Mouse (Mus musculus) liver, embryonic 11.5 days (tissue): ENCODE data around the gene Aff4. TPM values are rescaled to one million over a fixed set of nuclear protein-coding genes. Genes with fewer than 3 reads are reported as not detected.

ENCODE experiments used
- ATAC-seq: fragments of 200-750 bp; cut with Nextera tagmentation; replicated peaks from 2 replicates; pipeline ENCODE4 v1.8.0; 2017; ENCODE audit warnings: moderate number of reproducible peaks, mild to moderate bottlenecking, moderate TSS enrichment, moderate library complexity; ENCODE audit not compliant: low FRiP score
- DNase-seq: peaks from one replicate; pipeline ENCODE4 v3.0.0-alpha.2; 2017; ENCODE audit warnings: low spot score
- H3K27ac ChIP-seq: fragments of 300-500 bp; sonication (generic); 2 replicates; pipeline ENCODE4 v1.5.1; 2014; ENCODE audit warnings: mild to moderate bottlenecking, low read depth, low read length, control low read depth
- H3K27me3 ChIP-seq: fragments of 300-500 bp; sonication (generic); replicated peaks from 2 replicates; pipeline ENCODE4 v1.6.1; 2014; ENCODE audit warnings: low read length, mixed read lengths; ENCODE audit not compliant: control insufficient read depth, insufficient read depth
- H3K36me3 ChIP-seq: fragments of 300-500 bp; sonication (generic); 2 replicates; pipeline ENCODE4 v1.6.1; 2014; ENCODE audit warnings: mild to moderate bottlenecking, low read length, moderate library complexity, mixed read lengths; ENCODE audit not compliant: control insufficient read depth, insufficient read depth
- H3K4me1 ChIP-seq: fragments of 300-500 bp; sonication (generic); replicated peaks from 2 replicates; pipeline ENCODE4 v1.6.1; 2014; ENCODE audit warnings: low read length, mixed read lengths; ENCODE audit not compliant: control insufficient read depth, insufficient read depth
- H3K4me2 ChIP-seq: fragments of 300-500 bp; sonication (generic); 2 replicates; pipeline ENCODE4 v1.6.1; 2014; ENCODE audit warnings: mild to moderate bottlenecking, control low read depth, moderate library complexity
- H3K4me3 ChIP-seq: fragments of 300-500 bp; sonication (generic); 2 replicates; pipeline ENCODE4 v1.5.1; 2014; ENCODE audit warnings: low read depth, low read length, control low read depth
- H3K9ac ChIP-seq: fragments of 300-500 bp; sonication (generic); 2 replicates; pipeline ENCODE4 v1.6.1; 2014; ENCODE audit warnings: low read depth, low read length, control low read depth
- H3K9me3 ChIP-seq: fragments of 300-500 bp; sonication (generic); 2 replicates; pipeline ENCODE4 v1.6.1; 2016; ENCODE audit warnings: low read length, inconsistent platforms, mixed read lengths; ENCODE audit not compliant: control insufficient read depth
- WGBS: fragments of 180-500 bp; shearing (Covaris S2); extraction: QIAGEN DNeasy Blood & Tissue Kit; methylation state at CpG from one replicate; pipeline ENCODE4 v1.1.7; 2014; 5-methylcytosine and 5-hydroxymethylcytosine counted together
- polyA plus RNA-seq: library from polyadenylated mRNA; unstranded; fragments of >200 nt; fragmentation: Nextera tagmentation; extraction: Ambion mirVana; gene quantifications from 2 replicates; pipeline ENCODE4 v1.2.1, GENCODE M21; 2014

The Aff4 gene
- polyA plus RNA-seq, 1 experiment from 2014 or later: 16.5 TPM

GRCm38 (mm10) chr11:53428716-53429057 lies 78.1 kb downstream of the Aff4 start:
- H3K27me3 ChIP-seq: no peaks in the 10 kb centered on the region
- WGBS: 89% methylated on average over 5 of the region's 5 CpGs
- H3K4me1 ChIP-seq: peaks cover 29% of the 10 kb centered on the region
- H3K36me3 ChIP-seq: peaks cover 8% of the 10 kb centered on the region; the same call in 1 of the 2 replicates
- H3K27ac ChIP-seq: no peak overlapping the region
- H3K4me3 ChIP-seq: no peak overlapping the region
- DNase-seq: no peak
- no peaks in the 10 kb centered on the region for H3K9me3 ChIP-seq
- no peak overlapping the region for H3K9ac ChIP-seq
- ATAC-seq: no peak
- no peak overlapping the region for H3K4me2 ChIP-seq

- Histone ChIP-seq H3K4me3 (peak overlapping the region; percentile 81), H3K4me1 (peaks cover 30% of the 10 kb centered on the region), H3K27ac (no peak overlapping the region; the same call in 1 of the 2 replicates), H3K36me3 (peaks cover 8% of the 10 kb centered on the region; the same call in 1 of the 2 replicates), H3K9ac (peak overlapping the region; percentile 51; the same call in 1 of the 2 replicates), H3K4me2 (peak overlapping the region; percentile 70), H3K9me3 (no peaks in the 10 kb centered on the region), H3K27me3 (no peaks in the 10 kb centered on the region)
- ATAC-seq (no peak), DNase-seq (no peak)
Measured at GRCm38 (mm10) chr11:53429182-53429581, 78.5 kb downstream of the Aff4 start.

- peaks cover 30% of the 10 kb centered on the region for H3K4me1 ChIP-seq
- no peak for DNase-seq
Measured at GRCm38 (mm10) chr11:53430300-53430669, 79.7 kb downstream of the Aff4 start.

GRCm38 (mm10) chr11:53430670-53431346 lies 80.2 kb downstream of the Aff4 start, which contains the start of the genes Uqcrq and Gdf9:
Gene Uqcrq, minus strand, starts transcription at chr11:53430831.
Gene Gdf9, plus strand, starts transcription at chr11:53431023.
- Histone ChIP-seq H3K27me3 (no peaks in the 10 kb centered on the region), H3K9ac (peak within 1 kb of the TSS; percentile 77), H3K9me3 (no peaks in the 10 kb centered on the region), H3K4me2 (peak within 1 kb of the TSS; percentile 81), H3K4me3 (peak within 1 kb of the TSS; percentile 81), H3K4me1 (peaks cover 30% of the 10 kb centered on the region), H3K36me3 (peaks cover 8% of the 10 kb centered on the region; the same call in 1 of the 2 replicates), H3K27ac (peak within 1 kb of the TSS; percentile 76)
- WGBS: under 1% methylated on average over 44 of the region's 44 CpGs
- ATAC-seq: peak; percentile 93
- peak; percentile 94 for DNase-seq

More at GRCm38 (mm10) chr11:53430300-53430669, 79.7 kb downstream of the Aff4 start:
- WGBS: under 1% methylated on average over 34 of the region's 34 CpGs
- Histone ChIP-seq H3K27ac (peak overlapping the region; percentile 65; the same call in 1 of the 2 replicates), H3K9ac (peak overlapping the region; percentile 77), H3K4me3 (peak overlapping the region; percentile 81), H3K4me2 (peak overlapping the region; percentile 70), H3K9me3 (no peaks in the 10 kb centered on the region), H3K27me3 (no peaks in the 10 kb centered on the region), H3K36me3 (peaks cover 8% of the 10 kb centered on the region; the same call in 1 of the 2 replicates)
- ATAC-seq: peak; percentile 35

GRCm38 (mm10) chr11:53431347-53432056 lies 80.9 kb downstream of the Aff4 start:
- 10% methylated on average over 9 of the region's 9 CpGs for WGBS
- Histone ChIP-seq H3K4me2 (peak overlapping the region; percentile 81), H3K4me1 (peaks cover 30% of the 10 kb centered on the region), H3K9ac (peak overlapping the region; percentile 61), H3K27me3 (no peaks in the 10 kb centered on the region), H3K9me3 (no peaks in the 10 kb centered on the region), H3K27ac (peak overlapping the region; percentile 76), H3K36me3 (peaks cover 8% of the 10 kb centered on the region; the same call in 1 of the 2 replicates), H3K4me3 (peak overlapping the region; percentile 81)
- DNase-seq (no peak), ATAC-seq (peak; percentile 11)

- Histone ChIP-seq H3K4me1 (peaks cover 30% of the 10 kb centered on the region), H3K27me3 (no peaks in the 10 kb centered on the region), H3K27ac (no peak overlapping the region), H3K9me3 (no peaks in the 10 kb centered on the region), H3K9ac (no peak overlapping the region), H3K4me3 (no peak overlapping the region), H3K4me2 (peak overlapping the region; percentile 25; the same call in 1 of the 2 replicates), H3K36me3 (peaks cover 8% of the 10 kb centered on the region; the same call in 1 of the 2 replicates)
- ATAC-seq (no peak), DNase-seq (no peak)
- WGBS: 32% methylated on average over 6 of the region's 6 CpGs
Measured at GRCm38 (mm10) chr11:53433057-53433456, 82.4 kb downstream of the Aff4 start.

GRCm38 (mm10) chr11:53435504-53435903 lies 84.9 kb downstream of the Aff4 start:
- Histone ChIP-seq H3K9ac (no peak overlapping the region), H3K4me3 (no peak overlapping the region), H3K27me3 (no peaks in the 10 kb centered on the region), H3K36me3 (no peaks in the 10 kb centered on the region), H3K4me2 (no peak overlapping the region), H3K9me3 (no peaks in the 10 kb centered on the region), H3K4me1 (peaks cover 25% of the 10 kb centered on the region), H3K27ac (no peak overlapping the region)
- WGBS: 63% methylated on average over 8 of the region's 8 CpGs
- DNase-seq (no peak), ATAC-seq (no peak)

GRCm38 (mm10) chr11:53436338-53436737 lies 85.7 kb downstream of the Aff4 start:
- H3K9ac ChIP-seq: no peak overlapping the region
- no peak overlapping the region for H3K4me2 ChIP-seq
- no peaks in the 10 kb centered on the region for H3K9me3 ChIP-seq
- H3K4me3 ChIP-seq: no peak overlapping the region
- WGBS: 81% methylated on average over 6 of the region's 6 CpGs
- H3K4me1 ChIP-seq: peaks cover 24% of the 10 kb centered on the region
- DNase-seq: no peak
- no peaks in the 10 kb centered on the region for H3K36me3 ChIP-seq
- ATAC-seq: no peak
- no peaks in the 10 kb centered on the region for H3K27me3 ChIP-seq
- H3K27ac ChIP-seq: no peak overlapping the region
